ENCODE assay signal across 11 mouse cellular contexts in the genomic region with DNA sequence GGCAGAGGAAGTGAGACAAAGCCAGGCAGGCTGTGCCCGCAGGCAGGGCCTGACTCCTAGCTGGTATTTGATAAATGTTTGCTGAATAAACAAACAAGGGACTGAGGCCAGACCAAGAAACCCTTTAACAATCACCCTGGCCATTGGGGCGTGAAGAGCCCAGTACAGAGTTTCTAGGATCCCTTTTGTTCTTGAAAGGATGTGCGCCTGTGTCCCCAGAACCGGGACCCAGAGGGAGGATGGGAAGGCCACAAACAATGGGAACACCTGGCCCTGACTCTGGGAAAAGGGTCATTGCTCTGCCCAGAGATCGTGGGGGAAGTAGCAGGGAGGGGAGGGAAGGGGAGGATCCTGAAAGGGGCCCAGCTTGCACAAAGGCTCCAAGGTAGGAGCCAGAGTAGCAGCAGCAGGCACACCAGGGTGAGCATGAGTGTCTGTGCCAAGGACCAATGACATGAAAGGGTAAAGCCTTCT. TPM values are rescaled to one million over a fixed set of nuclear protein-coding genes. Genes with fewer than 3 reads are reported as not detected.
A peak's percentile ranks its signal among the peaks of the same experiment; 100 is the strongest.
DNase-seq lines count a peak whose midpoint lies in the region; ATAC-seq and TF ChIP-seq lines count a peak whose summit lies in the region.
"Had no signal": no experiment of that assay in that cellular context is flagged by ENCODE, and none has a peak within 500 bp of the region (broad histone marks: within the 10 kb centered on the region; RNA-seq: fewer than 3 reads in every experiment).

No protein-coding gene starts in this region.

- H3K36me3 ChIP-seq in midbrain, embryonic 10.5 days = no peaks in the 10 kb centered on the region
- H3K36me3 ChIP-seq in midbrain, postnatal 0 days (ENCODE audit: insufficient read depth, low read length) = no peaks in the 10 kb centered on the region
- no peaks in the 10 kb centered on the region for H3K36me3 ChIP-seq in kidney, embryonic 15.5 days
- no peaks in the 10 kb centered on the region for H3K36me3 ChIP-seq in stomach, embryonic 14.5 days (ENCODE audit: control insufficient read depth, insufficient read depth, low read length)
- H3K36me3 ChIP-seq: embryonic facial prominence, embryonic 15.5 days had no signal

- H3K27ac ChIP-seq in midbrain, embryonic 10.5 days (replicated peaks) = peak overlapping the region; percentile 82
- H3K27ac ChIP-seq in midbrain, postnatal 0 days (ENCODE audit: low read depth, low read length) = no peak overlapping the region
- H3K27ac ChIP-seq in kidney, embryonic 15.5 days = peak overlapping the region; percentile 90
- H3K27ac ChIP-seq in stomach, embryonic 14.5 days (ENCODE audit: low read length) = peak overlapping the region; percentile 82

- ATAC-seq in midbrain, postnatal 0 days (ENCODE audit: low FRiP score) = no peak
- peak; percentile 57 for ATAC-seq in kidney, embryonic 15.5 days (replicated peaks; ENCODE audit: low FRiP score)
- no peak for ATAC-seq in stomach, embryonic 14.5 days (ENCODE audit: insufficient number of reproducible peaks, insufficient read depth, low FRiP score, low read depth)
- ATAC-seq: inflammation-experienced regulatory T-cells, adult 6 months had no signal

- H3K4me1 ChIP-seq in midbrain, embryonic 10.5 days = peaks cover 60% of the 10 kb centered on the region
- H3K4me1 ChIP-seq in midbrain, postnatal 0 days (ENCODE audit: insufficient read depth, low read length) = peaks cover 6% of the 10 kb centered on the region; the same call in 1 of the 2 replicates
- peaks cover 53% of the 10 kb centered on the region for H3K4me1 ChIP-seq in kidney, embryonic 15.5 days
- H3K4me1 ChIP-seq in stomach, embryonic 14.5 days (ENCODE audit: control insufficient read depth, insufficient read depth, low read length) = peaks cover 21% of the 10 kb centered on the region; the same call in 1 of the 2 replicates

- no peak for TF ChIP-seq CTCF in midbrain, postnatal 0 days (IDR thresholded peaks at IDR 0.05)

- H3K9me3 ChIP-seq in midbrain, embryonic 10.5 days (replicated peaks) = no peaks in the 10 kb centered on the region
- H3K9me3 ChIP-seq in midbrain, postnatal 0 days (ENCODE audit: low read length) = no peaks in the 10 kb centered on the region
- H3K9me3 ChIP-seq in kidney, embryonic 15.5 days (replicated peaks) = no peaks in the 10 kb centered on the region
- H3K9me3 ChIP-seq in stomach, embryonic 14.5 days (ENCODE audit: control insufficient read depth, low read depth, low read length) = no peaks in the 10 kb centered on the region
- H3K9me3 ChIP-seq: embryonic facial prominence, embryonic 15.5 days had no signal

- peak; percentile 57 for DNase-seq in midbrain, embryonic 10.5 days (ENCODE audit: low spot score)
- no peak for DNase-seq in midbrain, postnatal 0 days (ENCODE audit: low spot score)
- peak; percentile 63 for DNase-seq in embryo, embryonic 9.5 days (ENCODE audit: extremely low spot score)
- DNase-seq in gastrocnemius, postnatal 10 days = no peak
- DNase-seq in frontal cortex, postnatal 25 days (ENCODE audit: low spot score in 2 of 2) = no peak
- DNase-seq: thymus, postnatal 36 days had no signal

- no peak overlapping the region for H3K9ac ChIP-seq in midbrain, postnatal 0 days (replicated peaks; ENCODE audit: low read length, poor library complexity, severe bottlenecking)
- H3K9ac ChIP-seq in kidney, embryonic 15.5 days = 0 out of 2 replicates have a peak overlapping the region, but pooled peaks have one; percentile 5
- H3K9ac ChIP-seq in stomach, embryonic 14.5 days (replicated peaks; ENCODE audit: low read depth, low read length) = no peak overlapping the region
- H3K9ac ChIP-seq: embryonic facial prominence, embryonic 15.5 days had no signal

- H3K4me3 ChIP-seq in midbrain, embryonic 10.5 days = no peak overlapping the region
- no peak overlapping the region for H3K4me3 ChIP-seq in midbrain, postnatal 0 days (ENCODE audit: low read depth, low read length)
- H3K4me3 ChIP-seq in kidney, embryonic 15.5 days (replicated peaks) = no peak overlapping the region
- no peak overlapping the region for H3K4me3 ChIP-seq in stomach, embryonic 14.5 days (ENCODE audit: low read depth, low read length)
- H3K4me3 ChIP-seq: embryonic facial prominence, embryonic 15.5 days had no signal

- WGBS in midbrain, embryonic 10.5 days = 9% methylated on average over 5 of the region's 5 CpGs
- 27% methylated on average over 5 of the region's 5 CpGs for WGBS in midbrain, postnatal 0 days
- WGBS in kidney, embryonic 15.5 days = 12% methylated on average over 5 of the region's 5 CpGs
- 20% methylated on average over 5 of the region's 5 CpGs for WGBS in stomach, embryonic 14.5 days

- no peak overlapping the region for H3K4me2 ChIP-seq in midbrain, postnatal 0 days (ENCODE audit: low read depth, low read length, poor library complexity, severe bottlenecking)
- H3K4me2 ChIP-seq in kidney, embryonic 15.5 days = peak overlapping the region; percentile 24
- H3K4me2 ChIP-seq in stomach, embryonic 14.5 days (replicated peaks; ENCODE audit: low read depth, low read length) = peak overlapping the region; percentile 12; the same call in 1 of the 2 replicates
- H3K4me2 ChIP-seq: embryonic facial prominence, embryonic 15.5 days had no signal

- no peaks in the 10 kb centered on the region for H3K27me3 ChIP-seq in midbrain, embryonic 10.5 days (ENCODE audit: low read depth, poor library complexity, severe bottlenecking)
- no peaks in the 10 kb centered on the region for H3K27me3 ChIP-seq in midbrain, postnatal 0 days (ENCODE audit: insufficient read depth, low read length)
- no peaks in the 10 kb centered on the region for H3K27me3 ChIP-seq in kidney, embryonic 15.5 days
- no peaks in the 10 kb centered on the region for H3K27me3 ChIP-seq in stomach, embryonic 14.5 days (ENCODE audit: control insufficient read depth, insufficient read depth, low read length)
- H3K27me3 ChIP-seq: embryonic facial prominence, embryonic 15.5 days had no signal

RNA-seq across cellular contexts. Expression of gene Klhdc7a, which starts 9.5 kb away (rescaled TPM):
- 0.11 and 0.22 TPM in 2 replicates for polyA plus RNA-seq in midbrain, embryonic 10.5 days (2016; fragmentation: Nextera tagmentation; extraction: Ambion mirVana)
- 1.1 and 1.4 TPM in 2 replicates for total RNA-seq in midbrain, postnatal 0 days (2014; rRNA removed)
- 0.25 and 0.36 TPM in 2 replicates for polyA plus RNA-seq in midbrain, postnatal 0 days (2015; fragmentation: Nextera tagmentation; extraction: Ambion mirVana)
- 5.8 and 6.5 TPM in 2 replicates for polyA plus RNA-seq in kidney, embryonic 15.5 days (2015; fragmentation: Nextera tagmentation; extraction: Ambion mirVana)
- polyA plus RNA-seq in stomach, embryonic 14.5 days (2014; fragmentation: Nextera tagmentation; extraction: Ambion mirVana) = 0.23 and 0.42 TPM in 2 replicates
- total RNA-seq in gastrocnemius, postnatal 10 days (2021) = under 1 TPM; 0.28 to 0.34 TPM
- total RNA-seq: granulocyte monocyte progenitor cell, adult 5-6 weeks had no signal

Comparison
In these comparisons a context has a peak if more than half of its experiments do, and no peak if none do; other contexts are left out.
1. DNase-seq: peak in midbrain, embryonic 10.5 days (single experiment) and embryo, embryonic 9.5 days (single experiment); none in midbrain, postnatal 0 days (single experiment), gastrocnemius, postnatal 10 days (single experiment) and frontal cortex, postnatal 25 days (0 of 2).